Mouse (Mus musculus): ENCODE data around the gene Copz1. TPM values are rescaled to one million over a fixed set of nuclear protein-coding genes. Genes with fewer than 3 reads are reported as not detected.

Gene Copz1
- polyA plus RNA-seq, 1 experiment from 2014 or later: 298 TPM

DNA sequence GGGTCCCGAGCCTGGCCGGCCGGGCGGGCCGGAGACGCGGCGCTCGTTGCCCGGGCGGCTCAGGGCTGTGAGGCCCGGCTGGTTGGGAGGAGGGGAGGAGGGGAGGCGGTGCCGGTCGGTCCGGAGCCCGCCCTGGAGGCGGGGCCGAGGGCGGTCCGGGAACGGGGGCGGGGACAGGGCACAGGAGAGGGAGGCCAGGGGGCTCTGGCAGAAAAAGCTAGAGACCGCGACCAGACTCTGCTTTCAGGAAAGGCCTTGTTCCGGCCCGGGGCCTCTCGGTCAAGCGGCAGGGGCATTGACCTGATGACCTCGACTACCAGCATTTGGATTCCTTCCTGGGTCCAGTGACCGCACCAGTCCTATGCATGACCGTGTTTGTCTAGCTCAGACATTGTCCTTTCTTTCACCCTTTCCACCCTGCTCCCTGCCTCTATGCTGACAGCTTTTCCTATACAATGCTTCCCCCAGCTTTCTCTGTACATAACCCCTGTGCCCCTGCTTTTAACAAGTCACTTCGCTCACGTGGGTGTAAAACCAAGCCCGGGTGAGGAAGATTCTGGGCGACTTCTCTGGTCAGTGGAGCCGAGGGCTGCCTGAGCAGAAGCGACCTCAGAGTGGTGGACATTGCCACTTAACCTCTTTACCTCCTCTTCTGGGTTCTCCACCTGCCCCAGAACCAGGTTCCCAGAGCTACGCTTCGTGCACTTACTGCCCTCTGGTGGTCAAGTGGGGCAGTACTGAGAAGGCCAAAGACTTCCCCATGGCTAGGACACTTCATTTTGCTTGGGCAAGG, 51.1 kb downstream of the Copz1 start:
- H3K4me3 ChIP-seq (ENCODE audit: low read depth, low read length): peak overlapping the region; percentile 73
- peak; percentile 92 for DNase-seq (ENCODE audit: low spot score)
- under 1% methylated on average over 37 of the region's 40 CpGs for whole genome bisulfite sequencing
- H3K9me3 ChIP-seq (ENCODE audit: control insufficient read depth, low read length): no peaks in the 10 kb centered on the region
- peaks cover 4% of the 10 kb centered on the region; the same call in 1 of the 2 replicates for H3K36me3 ChIP-seq (ENCODE audit: control insufficient read depth, insufficient read depth, low read length)
- peaks cover 35% of the 10 kb centered on the region for H3K4me1 ChIP-seq (replicated peaks; ENCODE audit: control insufficient read depth, insufficient read depth, low read length)
- peak overlapping the region; percentile 70 for H3K9ac ChIP-seq (ENCODE audit: low read depth, low read length)
- H3K27ac ChIP-seq (ENCODE audit: low read depth, low read length): peak overlapping the region; percentile 81
- no peaks in the 10 kb centered on the region for H3K27me3 ChIP-seq (replicated peaks; ENCODE audit: control insufficient read depth, insufficient read depth, low read length)
- peak; percentile 97 for ATAC-seq (replicated peaks; ENCODE audit: low FRiP score)
- peak overlapping the region; percentile 98 for H3K4me2 ChIP-seq

DNA sequence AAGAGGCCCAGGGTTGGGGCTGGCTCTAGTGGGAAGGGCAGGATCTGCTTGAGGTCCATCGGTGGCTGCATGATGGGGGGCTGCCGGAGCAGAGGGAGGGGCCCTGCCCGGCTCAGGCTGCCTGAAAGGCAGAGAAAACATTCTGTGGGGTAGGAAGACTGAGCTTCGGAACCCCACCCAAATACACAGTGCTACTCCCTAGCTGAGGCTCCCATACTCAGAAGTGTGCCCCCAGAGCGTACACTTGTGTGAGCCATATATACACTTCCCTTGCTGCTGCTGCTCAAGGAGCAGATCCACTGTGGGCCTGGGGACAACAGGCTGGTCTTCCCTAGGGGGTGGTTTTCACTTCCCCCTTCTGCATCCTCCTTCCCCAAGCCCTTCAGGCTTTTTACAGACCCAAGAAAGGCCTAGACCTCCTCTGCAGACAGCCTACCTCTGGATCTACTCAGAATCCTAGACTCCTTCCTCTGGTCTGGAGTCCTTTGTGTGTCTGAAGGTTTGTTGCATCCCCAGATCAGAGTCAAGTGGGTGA, 60.6 kb downstream of the Copz1 start:
- ATAC-seq (replicated peaks; ENCODE audit: low FRiP score) (no peak), DNase-seq (ENCODE audit: low spot score) (no peak)
- no peak overlapping the region for H3K9ac ChIP-seq (ENCODE audit: low read depth, low read length)
- peak overlapping the region; percentile 30 for H3K4me2 ChIP-seq
- no peaks in the 10 kb centered on the region for H3K9me3 ChIP-seq (ENCODE audit: control insufficient read depth, low read length)
- no peaks in the 10 kb centered on the region for H3K27me3 ChIP-seq (replicated peaks; ENCODE audit: control insufficient read depth, insufficient read depth, low read length)
- H3K36me3 ChIP-seq (ENCODE audit: control insufficient read depth, insufficient read depth, low read length): no peaks in the 10 kb centered on the region
- WGBS: 57% methylated on average over 5 of the region's 5 CpGs
- no peak overlapping the region for H3K27ac ChIP-seq (ENCODE audit: low read depth, low read length)
- peaks cover 32% of the 10 kb centered on the region for H3K4me1 ChIP-seq (replicated peaks; ENCODE audit: control insufficient read depth, insufficient read depth, low read length)
- H3K4me3 ChIP-seq (ENCODE audit: low read depth, low read length): peak overlapping the region; percentile 23; the same call in 1 of the 2 replicates

DNA sequence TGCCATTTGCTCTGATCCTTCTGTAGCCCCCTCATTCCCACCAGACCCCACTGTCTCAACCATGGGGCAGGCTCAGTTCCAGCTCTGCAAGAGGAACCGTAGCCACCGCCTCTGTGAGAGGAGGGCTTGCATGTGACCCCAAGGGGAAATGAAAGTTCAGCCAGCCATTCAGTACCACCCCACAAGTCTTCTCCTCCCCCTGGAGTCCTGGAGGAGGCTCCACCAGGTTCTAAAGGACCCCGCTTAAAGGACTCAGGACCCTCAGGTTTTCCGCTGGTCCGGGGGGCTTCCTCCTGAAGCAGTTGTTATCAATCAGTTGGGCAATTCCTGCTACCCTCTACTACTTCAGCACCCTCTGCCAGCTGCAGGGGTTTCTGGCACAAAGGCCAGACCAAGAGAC, 61.2 kb downstream of the Copz1 start:
- Histone ChIP-seq H3K4me1 (replicated peaks; ENCODE audit: control insufficient read depth, insufficient read depth, low read length) (peaks cover 38% of the 10 kb centered on the region), H3K27me3 (replicated peaks; ENCODE audit: control insufficient read depth, insufficient read depth, low read length) (no peaks in the 10 kb centered on the region), H3K9me3 (ENCODE audit: control insufficient read depth, low read length) (no peaks in the 10 kb centered on the region), H3K4me3 (ENCODE audit: low read depth, low read length) (no peak overlapping the region), H3K36me3 (ENCODE audit: control insufficient read depth, insufficient read depth, low read length) (no peaks in the 10 kb centered on the region), H3K4me2 (peak overlapping the region; percentile 30), H3K9ac (ENCODE audit: low read depth, low read length) (no peak overlapping the region), H3K27ac (ENCODE audit: low read depth, low read length) (peak overlapping the region; percentile 0; the same call in 1 of the 2 replicates)
- ATAC-seq (replicated peaks; ENCODE audit: low FRiP score): 0 out of 2 replicates have a peak, but pooled peaks have one; percentile 25
- WGBS: 61% methylated on average over 5 of the region's 5 CpGs
- no peak for DNase-seq (ENCODE audit: low spot score)

DNA sequence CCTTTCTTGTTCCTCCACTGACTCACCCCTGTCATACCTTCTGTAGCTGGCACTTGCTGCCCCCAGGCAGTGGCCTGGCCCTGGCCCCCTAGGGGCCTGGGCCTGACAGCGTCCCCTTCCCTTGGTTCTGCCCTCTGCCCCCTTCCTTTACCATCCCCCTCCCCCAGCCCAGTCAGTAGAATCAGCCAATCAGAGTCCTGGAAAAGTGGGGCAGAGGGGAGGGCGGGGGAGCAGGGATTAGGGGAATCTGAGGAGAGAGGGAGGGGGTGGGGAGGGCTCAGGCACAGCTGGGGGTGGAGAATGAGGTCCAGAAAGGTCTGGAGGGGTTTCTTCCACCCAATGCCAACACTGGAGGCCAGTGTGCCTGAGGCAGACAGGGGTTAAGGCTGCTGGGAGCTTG, 61.7 kb downstream of the Copz1 start:
- no peaks in the 10 kb centered on the region for H3K27me3 ChIP-seq (replicated peaks; ENCODE audit: control insufficient read depth, insufficient read depth, low read length)
- ATAC-seq (replicated peaks; ENCODE audit: low FRiP score): peak; percentile 41; the same call in 1 of the 2 replicates
- WGBS: 23% methylated on average over 2 of the region's 2 CpGs
- H3K9ac ChIP-seq (ENCODE audit: low read depth, low read length): no peak overlapping the region
- H3K4me2 ChIP-seq: peak overlapping the region; percentile 30
- no peaks in the 10 kb centered on the region for H3K36me3 ChIP-seq (ENCODE audit: control insufficient read depth, insufficient read depth, low read length)
- peaks cover 42% of the 10 kb centered on the region for H3K4me1 ChIP-seq (replicated peaks; ENCODE audit: control insufficient read depth, insufficient read depth, low read length)
- H3K9me3 ChIP-seq (ENCODE audit: control insufficient read depth, low read length): no peaks in the 10 kb centered on the region
- H3K27ac ChIP-seq (ENCODE audit: low read depth, low read length): peak overlapping the region; percentile 0; the same call in 1 of the 2 replicates
- DNase-seq (ENCODE audit: low spot score): no peak
- no peak overlapping the region for H3K4me3 ChIP-seq (ENCODE audit: low read depth, low read length)

DNA sequence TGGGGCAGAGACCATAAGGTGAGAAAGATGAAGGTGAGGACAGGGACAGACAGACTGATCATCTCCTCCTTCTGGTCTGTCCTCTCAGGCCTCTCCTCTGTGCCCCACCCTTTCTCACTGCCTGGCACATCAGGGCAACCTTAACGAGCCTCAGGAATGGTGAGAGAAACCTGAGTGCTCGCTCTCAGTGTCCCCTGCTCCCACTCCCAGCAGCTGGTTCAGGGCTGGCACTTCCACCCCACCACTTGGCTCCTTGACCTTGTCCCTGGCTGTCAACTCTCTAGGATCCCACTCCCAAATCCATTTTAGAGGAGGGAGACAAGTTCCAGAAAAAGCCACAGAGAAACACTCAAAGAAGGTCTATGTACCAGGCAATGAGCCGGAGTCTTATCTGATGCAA, 62.5 kb downstream of the Copz1 start:
- Histone ChIP-seq H3K27ac (ENCODE audit: low read depth, low read length) (no peak overlapping the region; the same call in 1 of the 2 replicates), H3K9ac (ENCODE audit: low read depth, low read length) (0 out of 2 replicates have a peak overlapping the region, but pooled peaks have one; percentile 17), H3K4me2 (no peak overlapping the region), H3K27me3 (replicated peaks; ENCODE audit: control insufficient read depth, insufficient read depth, low read length) (no peaks in the 10 kb centered on the region), H3K9me3 (ENCODE audit: control insufficient read depth, low read length) (no peaks in the 10 kb centered on the region), H3K36me3 (ENCODE audit: control insufficient read depth, insufficient read depth, low read length) (no peaks in the 10 kb centered on the region), H3K4me1 (replicated peaks; ENCODE audit: control insufficient read depth, insufficient read depth, low read length) (peaks cover 43% of the 10 kb centered on the region), H3K4me3 (ENCODE audit: low read depth, low read length) (no peak overlapping the region)
- DNase-seq (ENCODE audit: low spot score) (no peak), ATAC-seq (replicated peaks; ENCODE audit: low FRiP score) (no peak)
- 56% methylated on average over 3 of the region's 3 CpGs for WGBS

DNA sequence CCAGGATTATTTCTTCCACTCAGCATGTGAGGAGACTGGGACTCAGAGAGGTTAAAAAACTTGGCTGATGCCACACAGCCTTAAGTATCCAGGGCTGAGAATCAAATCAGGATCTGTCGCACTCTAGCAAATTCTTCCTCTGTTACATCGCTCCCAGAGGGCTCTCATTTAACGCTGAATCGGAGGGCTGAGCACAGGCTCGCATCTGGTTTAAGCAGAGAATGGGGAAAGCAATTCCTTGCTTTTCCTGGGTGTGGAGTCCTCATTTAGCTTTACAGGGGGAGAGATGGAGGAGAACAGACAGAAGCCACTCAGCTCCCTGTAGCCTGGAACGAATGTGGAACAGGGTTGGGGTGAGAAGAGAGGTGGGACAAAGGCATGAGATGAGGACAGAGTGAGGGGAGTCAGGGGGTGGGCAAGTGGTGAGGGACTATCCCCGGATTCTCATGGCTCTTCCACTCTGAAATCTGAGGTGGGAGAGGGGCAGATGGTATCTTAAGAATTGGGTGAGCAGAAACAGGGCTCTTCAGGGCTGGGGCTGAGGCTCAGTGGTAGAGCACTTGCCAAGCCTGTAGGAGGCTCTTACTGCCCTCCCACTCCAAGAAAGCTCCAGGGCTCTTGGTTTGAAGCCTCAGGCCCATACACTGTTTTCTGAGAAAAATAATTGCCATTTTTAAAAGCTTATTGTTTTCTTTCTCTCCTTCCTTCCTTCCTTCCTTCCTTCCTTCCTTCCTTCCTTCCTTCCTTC, 63.1 kb downstream of the Copz1 start:
- ATAC-seq (replicated peaks; ENCODE audit: low FRiP score): no peak
- WGBS: 53% methylated on average over 7 of the region's 7 CpGs
- no peaks in the 10 kb centered on the region; the same call in 1 of the 2 replicates for H3K27me3 ChIP-seq (replicated peaks; ENCODE audit: control insufficient read depth, insufficient read depth, low read length)
- H3K4me3 ChIP-seq (ENCODE audit: low read depth, low read length): no peak overlapping the region
- no peaks in the 10 kb centered on the region for H3K9me3 ChIP-seq (ENCODE audit: control insufficient read depth, low read length)
- DNase-seq (ENCODE audit: low spot score): no peak
- no peak overlapping the region for H3K4me2 ChIP-seq
- H3K9ac ChIP-seq (ENCODE audit: low read depth, low read length): no peak overlapping the region
- H3K27ac ChIP-seq (ENCODE audit: low read depth, low read length): no peak overlapping the region
- H3K4me1 ChIP-seq (replicated peaks; ENCODE audit: control insufficient read depth, insufficient read depth, low read length): peaks cover 48% of the 10 kb centered on the region
- H3K36me3 ChIP-seq (ENCODE audit: control insufficient read depth, insufficient read depth, low read length): no peaks in the 10 kb centered on the region

DNA sequence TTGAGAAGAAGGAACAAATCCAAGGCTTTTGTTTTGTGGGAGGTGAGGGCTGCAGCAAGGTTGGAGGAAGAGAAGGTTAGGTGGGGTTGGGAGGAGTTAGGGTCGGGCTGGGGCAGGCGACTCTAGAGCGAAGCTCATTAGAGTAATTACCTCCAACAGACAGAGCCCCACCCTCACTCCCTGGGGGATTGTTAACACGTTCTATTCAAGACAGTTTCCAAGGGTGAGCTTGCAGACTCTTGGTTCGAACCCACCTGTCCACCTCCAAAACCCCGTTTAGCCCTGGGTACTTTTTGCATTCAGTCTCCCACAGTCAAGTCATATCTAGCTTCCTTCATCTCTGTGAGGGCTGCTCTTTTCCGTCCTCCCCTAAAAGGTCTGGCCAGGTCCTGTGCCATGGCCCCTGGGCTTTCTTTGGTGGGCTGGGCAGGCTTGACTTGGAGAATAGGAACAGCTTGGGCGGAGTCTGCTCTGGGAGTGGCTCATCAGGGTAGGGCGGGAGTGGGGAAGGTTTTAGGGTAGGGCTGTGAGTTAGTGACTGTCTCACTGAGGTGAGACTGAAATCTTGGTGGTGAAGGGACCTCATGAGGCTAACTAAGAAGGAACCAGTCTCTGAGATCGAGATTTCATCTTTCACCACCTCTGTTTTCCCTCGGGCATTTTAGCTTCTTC, 64.6 kb downstream of the Copz1 start:
- 25% methylated on average over 11 of the region's 11 CpGs for WGBS
- peak overlapping the region; percentile 90 for H3K4me2 ChIP-seq
- H3K9me3 ChIP-seq (ENCODE audit: control insufficient read depth, low read length): no peaks in the 10 kb centered on the region
- ATAC-seq (replicated peaks; ENCODE audit: low FRiP score): no peak
- peaks cover 4% of the 10 kb centered on the region; the same call in 1 of the 2 replicates for H3K27me3 ChIP-seq (replicated peaks; ENCODE audit: control insufficient read depth, insufficient read depth, low read length)
- no peak overlapping the region for H3K9ac ChIP-seq (ENCODE audit: low read depth, low read length)
- H3K36me3 ChIP-seq (ENCODE audit: control insufficient read depth, insufficient read depth, low read length): no peaks in the 10 kb centered on the region
- DNase-seq (ENCODE audit: low spot score): no peak
- H3K27ac ChIP-seq (ENCODE audit: low read depth, low read length): peak overlapping the region; percentile 25
- H3K4me1 ChIP-seq (replicated peaks; ENCODE audit: control insufficient read depth, insufficient read depth, low read length): peaks cover 56% of the 10 kb centered on the region
- H3K4me3 ChIP-seq (ENCODE audit: low read depth, low read length): no peak overlapping the region

DNA sequence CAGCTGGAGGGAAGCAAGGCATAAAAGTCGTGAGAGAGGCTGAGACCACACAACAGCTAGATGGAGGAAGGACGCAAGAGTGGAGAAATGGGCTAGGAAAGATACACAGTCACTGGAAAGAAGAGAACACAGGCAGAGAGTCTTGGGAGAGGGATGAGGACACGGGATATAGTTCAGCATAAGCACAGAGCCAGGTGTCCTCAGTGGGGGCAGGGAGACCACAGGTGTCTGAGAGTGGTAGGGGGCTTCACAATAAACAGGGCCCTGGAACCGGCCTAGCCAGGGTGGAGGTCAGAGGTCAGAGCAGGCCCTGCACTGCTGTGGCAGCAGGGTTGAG, 66.3 kb downstream of the Copz1 start:
- Histone ChIP-seq H3K4me1 (replicated peaks; ENCODE audit: control insufficient read depth, insufficient read depth, low read length) (peaks cover 50% of the 10 kb centered on the region), H3K27me3 (replicated peaks; ENCODE audit: control insufficient read depth, insufficient read depth, low read length) (peaks cover 4% of the 10 kb centered on the region; the same call in 1 of the 2 replicates), H3K27ac (ENCODE audit: low read depth, low read length) (peak overlapping the region; percentile 66)

More for the DNA sequence above, 66.3 kb downstream of the Copz1 start:
- Histone ChIP-seq H3K4me2 (peak overlapping the region; percentile 90), H3K9ac (ENCODE audit: low read depth, low read length) (no peak overlapping the region), H3K36me3 (ENCODE audit: control insufficient read depth, insufficient read depth, low read length) (no peaks in the 10 kb centered on the region), H3K4me3 (ENCODE audit: low read depth, low read length) (peak overlapping the region; percentile 66), H3K9me3 (ENCODE audit: control insufficient read depth, low read length) (no peaks in the 10 kb centered on the region)
- ATAC-seq (replicated peaks; ENCODE audit: low FRiP score): no peak
- WGBS: 30% methylated on average over 4 of the region's 4 CpGs
- DNase-seq (ENCODE audit: low spot score): no peak

All from liver, embryonic 11.5 days (tissue).